Mouse (Mus musculus) B cell, adult 67 days (primary cell): Measurements from ENCODE around the gene Rgs12. TPM values are rescaled to one million over a fixed set of nuclear protein-coding genes. Genes with fewer than 3 reads are reported as not detected.

Experiments
- total RNA-seq, 2 experiments: library from RNA; stranded (reverse); gene quantifications; 4 replicates each; pipeline ENCODE4 v1.2.4; 2023

Gene Rgs12
- total RNA-seq = 1 to 10 TPM; 4.1 to 7.1 TPM

GRCm38 (mm10) chr5:34948861-34949760 lies at the start of gene Rgs12:
Rgs12 (plus strand) TSS chr5:34949445.

DNA sequence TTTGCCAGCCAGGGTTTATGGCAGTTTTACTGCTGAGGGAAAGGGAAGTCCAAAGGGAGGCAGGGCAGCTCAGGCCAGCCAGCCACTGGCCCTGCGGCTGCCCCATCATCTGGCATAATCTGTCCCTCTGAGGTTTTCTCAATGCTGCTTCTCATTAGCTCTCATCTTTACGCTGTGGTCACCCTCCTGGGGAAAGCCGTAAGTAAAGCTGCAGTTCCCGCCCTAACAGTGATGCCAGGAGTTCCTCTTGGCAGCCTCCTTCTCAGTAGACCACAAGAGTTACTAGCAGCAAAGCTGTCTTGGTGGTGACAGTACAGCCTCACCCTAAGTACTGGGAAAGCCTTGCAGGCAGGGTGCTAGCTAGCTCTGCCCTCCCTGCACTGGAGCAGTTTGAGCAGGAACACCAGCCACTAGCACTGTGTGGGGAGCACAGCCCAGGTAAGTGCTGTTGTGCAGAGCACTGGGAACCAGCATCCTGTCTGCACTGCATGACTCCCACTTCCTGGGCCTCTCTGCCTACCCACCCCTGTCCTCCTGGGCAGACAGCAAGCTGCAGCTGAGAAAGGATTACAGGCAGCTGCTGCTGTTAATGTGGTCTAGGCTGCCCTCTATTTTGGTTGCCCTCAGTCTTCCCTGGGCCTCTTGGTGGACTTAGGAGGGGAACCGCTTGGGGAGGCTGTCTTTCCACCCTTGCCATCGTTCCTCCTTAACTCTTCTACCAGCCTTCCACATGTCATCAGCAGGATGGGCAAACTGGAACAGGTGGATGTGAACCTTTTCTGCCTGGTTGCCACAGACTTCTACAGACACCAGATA lies 41.1 kb upstream of the Rgs12 start, which contains the start of gene Msantd1:
Msantd1 (plus strand) TSS at position 103 of the 816 bp plus-strand sequence.

GRCm38 (mm10) chr5:35041268-35041829 lies 92.1 kb downstream of the Rgs12 start, which contains the start of gene Hgfac:
Hgfac (plus strand) TSS chr5:35041509.

GRCm38 (mm10) chr5:35056604-35057432 lies 107.6 kb downstream of the Rgs12 start, which contains the start of gene Dok7:
Dok7 (plus strand) TSS chr5:35056766.

Other genes starting within 250 kb of the Rgs12 start
- gene Htt, start 187.7 kb upstream of the Rgs12 start, total RNA-seq = 10 to 100 TPM; 54.6 to 58.2 TPM
- gene Msantd1, start 41.4 kb upstream of the Rgs12 start, total RNA-seq = 1 to 10 TPM; 3.2 to 3.3 TPM
- 1 to 10 TPM in 1 of 2 experiments, not detected in 1; 1.1 TPM for gene Hgfac, start 92.1 kb downstream of the Rgs12 start, total RNA-seq
- not detected for gene Dok7, start 107.3 kb downstream of the Rgs12 start, total RNA-seq
- 10 to 100 TPM; 40.1 to 49.4 TPM for gene Lrpap1, start 156.3 kb downstream of the Rgs12 start, total RNA-seq